Mouse (Mus musculus) small intestine, adult 2 months (tissue): Measurements from ENCODE around the gene Sectm1b. TPM values are rescaled to one million over a fixed set of nuclear protein-coding genes. Genes with fewer than 3 reads are reported as not detected.
A peak's percentile ranks its signal among the peaks of the same experiment; 100 is the strongest.
"Not testable (repeated sequence)": the region's sequence is repeated elsewhere in the genome, so short reads cannot be mapped to it uniquely, and the experiment has no call there.

Experiments
- H3K27ac ChIP-seq: fragments of 200-500 bp; 2 replicates; pipeline ENCODE4 v1.5.1; 2012; ENCODE audit warnings: low read depth, low read length, control low read depth, inconsistent platforms; ENCODE audit not compliant: insufficient read depth
- H3K27me3 ChIP-seq: fragments of 200-500 bp; 2 replicates; pipeline ENCODE4 v1.6.1; 2012; ENCODE audit warnings: mild to moderate bottlenecking, moderate library complexity, low read length, inconsistent platforms; ENCODE audit not compliant: control insufficient read depth, insufficient read depth
- H3K36me3 ChIP-seq: fragments of 200-500 bp; 2 replicates; pipeline ENCODE4 v1.6.1; 2012; ENCODE audit warnings: mild to moderate bottlenecking, low read length, control low read depth, inconsistent platforms; ENCODE audit not compliant: control insufficient read depth, insufficient read depth
- H3K4me1 ChIP-seq: fragments of 200-500 bp; 2 replicates; pipeline ENCODE4 v1.6.1; 2012; ENCODE audit warnings: low read length, inconsistent platforms, mixed read lengths; ENCODE audit not compliant: control insufficient read depth, insufficient read depth, insufficient read length
- H3K4me3 ChIP-seq: fragments of 200-500 bp; 2 replicates; pipeline ENCODE4 v1.5.1; 2012; ENCODE audit warnings: low read depth, mild to moderate bottlenecking, control low read depth, inconsistent platforms, low read length, moderate library complexity
- CTCF ChIP-seq: fragments of 200-500 bp; IDR thresholded peaks from 2 replicates; pipeline ENCODE4 v1.5.1; 2012; ENCODE audit warnings: low read depth, mild to moderate bottlenecking, control low read depth, inconsistent platforms, low read length, moderate library complexity, mixed read lengths; ENCODE audit not compliant: insufficient replicate concordance, insufficient read length; ENCODE audit errors: extremely low read depth
- POLR2A ChIP-seq: fragments of 200-500 bp; IDR thresholded peaks from 2 replicates; pipeline ENCODE4 v1.6.1; 2012; ENCODE audit warnings: low read depth, mild to moderate bottlenecking, control low read depth, inconsistent platforms, low read length, moderate library complexity
- WGBS: fragments of 180-500 bp; shearing (Covaris S2); methylation state at CpG from one replicate; pipeline ENCODE4 v1.1.7; 2018; 5-methylcytosine and 5-hydroxymethylcytosine counted together
- polyA plus RNA-seq: library from polyadenylated mRNA; depleted of rRNA; stranded (reverse); fragments of >200 nt; gene quantifications from 2 replicates; pipeline ENCODE4 v1.2.3, GENCODE M21; 2012

The Sectm1b gene
- polyA plus RNA-seq, 1 experiment = 325 TPM

GRCm38 (mm10) chr11:121056536-121057236 lies 6.7 kb downstream of the Sectm1b start:
- TF ChIP-seq CTCF (no peak), POLR2A (0 out of 2 replicates have a peak, but pooled peaks have one; percentile 25)

DNA sequence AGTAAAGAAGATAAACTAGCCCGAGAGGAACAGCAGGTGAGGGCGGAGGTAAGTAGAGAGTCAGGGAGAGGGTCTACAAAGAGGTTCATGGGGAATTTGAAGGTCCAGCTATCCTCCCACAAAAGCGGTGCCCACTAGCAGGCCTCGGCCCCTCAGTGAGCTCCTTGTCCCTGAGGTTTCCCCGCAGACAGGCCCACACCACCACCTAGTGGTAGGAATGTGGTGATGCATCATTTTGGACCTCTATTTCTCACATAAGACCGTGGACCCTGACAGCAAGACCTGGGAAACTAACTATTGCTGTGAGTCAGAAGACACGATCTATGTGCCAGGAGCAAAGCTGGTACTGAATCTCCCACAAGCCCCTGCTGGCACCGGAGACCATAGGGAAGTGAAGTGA lies 9.8 kb downstream of the Sectm1b start:
- Histone ChIP-seq H3K36me3 (peaks cover 8% of the 10 kb centered on the region; the same call in 1 of the 2 replicates), H3K27me3 (no peaks in the 10 kb centered on the region), H3K4me3 (no peak overlapping the region), H3K4me1 (peaks cover 36% of the 10 kb centered on the region), H3K27ac (no peak overlapping the region)
- 20% methylated on average over 8 of the region's 8 CpGs for WGBS
- peak; percentile 89; the same call in 1 of the 2 replicates for TF ChIP-seq CTCF
- TF ChIP-seq POLR2A = no peak

More at GRCm38 (mm10) chr11:121056536-121057236, 6.7 kb downstream of the Sectm1b start:
- Histone ChIP-seq H3K27me3 (no peaks in the 10 kb centered on the region), H3K27ac (peak overlapping the region; percentile 100), H3K36me3 (peaks cover 8% of the 10 kb centered on the region; the same call in 1 of the 2 replicates), H3K4me3 (no peak overlapping the region), H3K4me1 (peaks cover 46% of the 10 kb centered on the region)
- 33% methylated on average over 7 of the region's 7 CpGs for WGBS

- 30% methylated on average over 4 of the region's 4 CpGs for WGBS
- H3K27me3 ChIP-seq = no peaks in the 10 kb centered on the region
- H3K4me1 ChIP-seq = peaks cover 29% of the 10 kb centered on the region
- H3K4me3 ChIP-seq = no peak overlapping the region
- H3K27ac ChIP-seq = peak overlapping the region; percentile 71
- peaks cover 8% of the 10 kb centered on the region; the same call in 1 of the 2 replicates for H3K36me3 ChIP-seq
- TF ChIP-seq POLR2A = no peak
- no peak for TF ChIP-seq CTCF
These were observed 11.0 kb downstream of the Sectm1b start for GRCm38 (mm10) chr11:121052387-121052786.

DNA sequence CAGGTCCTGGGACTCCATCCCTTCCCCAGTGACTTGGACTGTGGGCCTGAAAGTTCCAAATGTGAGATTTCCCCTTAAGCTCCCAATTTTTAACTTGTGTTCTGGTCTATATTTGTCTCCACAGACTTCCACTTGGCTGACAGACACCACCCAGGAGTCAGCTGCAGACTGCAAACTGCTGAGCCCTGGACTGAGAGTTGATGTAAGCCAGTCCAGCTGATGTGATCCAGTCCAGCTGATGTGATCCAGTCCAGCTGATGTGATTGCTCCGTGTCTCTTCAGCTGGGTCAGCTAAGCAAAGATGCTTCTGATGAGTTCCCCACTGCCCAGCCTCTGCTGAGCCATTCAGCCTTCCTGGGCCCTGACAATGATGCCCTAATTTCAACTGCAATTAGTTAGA lies 11.6 kb downstream of the Sectm1b start:
- Histone ChIP-seq H3K4me1 (peaks cover 23% of the 10 kb centered on the region), H3K36me3 (peaks cover 8% of the 10 kb centered on the region; the same call in 1 of the 2 replicates), H3K27me3 (no peaks in the 10 kb centered on the region), H3K27ac (peak overlapping the region; percentile 71; the same call in 1 of the 2 replicates), H3K4me3 (no peak overlapping the region)
- WGBS = 67% methylated on average over 1 of the region's 1 CpGs
- no peak for TF ChIP-seq POLR2A
- no peak for TF ChIP-seq CTCF

DNA sequence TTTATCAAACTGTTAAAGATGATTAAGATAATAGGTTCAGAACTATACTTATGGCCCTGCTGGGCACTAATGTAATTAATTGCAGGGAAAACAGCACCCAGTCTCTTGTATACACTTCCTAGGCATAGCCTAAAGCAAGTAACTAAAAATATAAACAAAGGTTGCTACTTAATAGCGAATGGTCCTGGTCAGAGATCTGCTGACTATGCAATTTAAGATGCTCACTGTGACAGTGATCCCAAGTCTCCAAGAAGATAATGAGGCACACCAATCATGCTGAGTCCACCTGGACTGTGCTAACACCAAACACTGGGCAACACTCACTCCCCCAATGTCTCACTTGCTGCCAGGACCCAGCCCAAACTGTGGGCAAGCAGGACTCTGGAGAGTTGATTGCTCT lies 13.5 kb downstream of the Sectm1b start:
- 80% methylated on average over 1 of the region's 1 CpGs for WGBS
- no peaks in the 10 kb centered on the region for H3K27me3 ChIP-seq
- peaks cover 9% of the 10 kb centered on the region; the same call in 1 of the 2 replicates for H3K4me1 ChIP-seq
- TF ChIP-seq POLR2A (no peak), CTCF (no peak)
- peaks cover 4% of the 10 kb centered on the region; the same call in 1 of the 2 replicates for H3K36me3 ChIP-seq
- no peak overlapping the region for H3K4me3 ChIP-seq
- no peak overlapping the region for H3K27ac ChIP-seq

- Histone ChIP-seq H3K27ac (no peak overlapping the region), H3K27me3 (no peaks in the 10 kb centered on the region), H3K4me1 (peaks cover 9% of the 10 kb centered on the region; the same call in 1 of the 2 replicates), H3K36me3 (no peaks in the 10 kb centered on the region), H3K4me3 (no peak overlapping the region)
- TF ChIP-seq POLR2A (no peak), CTCF (no peak)
- 57% methylated on average over 2 of the region's 2 CpGs for WGBS
These were observed 15.5 kb downstream of the Sectm1b start for GRCm38 (mm10) chr11:121047826-121048399.

GRCm38 (mm10) chr11:121045286-121045685 lies 18.1 kb downstream of the Sectm1b start:
- TF ChIP-seq CTCF (no peak), POLR2A (no peak)
- H3K27ac ChIP-seq = no peak overlapping the region
- no peak overlapping the region for H3K4me3 ChIP-seq
- 41% methylated on average over 1 of the region's 1 CpGs for WGBS
- no peaks in the 10 kb centered on the region for H3K36me3 ChIP-seq
- no peaks in the 10 kb centered on the region for H3K27me3 ChIP-seq
- no peaks in the 10 kb centered on the region for H3K4me1 ChIP-seq

DNA sequence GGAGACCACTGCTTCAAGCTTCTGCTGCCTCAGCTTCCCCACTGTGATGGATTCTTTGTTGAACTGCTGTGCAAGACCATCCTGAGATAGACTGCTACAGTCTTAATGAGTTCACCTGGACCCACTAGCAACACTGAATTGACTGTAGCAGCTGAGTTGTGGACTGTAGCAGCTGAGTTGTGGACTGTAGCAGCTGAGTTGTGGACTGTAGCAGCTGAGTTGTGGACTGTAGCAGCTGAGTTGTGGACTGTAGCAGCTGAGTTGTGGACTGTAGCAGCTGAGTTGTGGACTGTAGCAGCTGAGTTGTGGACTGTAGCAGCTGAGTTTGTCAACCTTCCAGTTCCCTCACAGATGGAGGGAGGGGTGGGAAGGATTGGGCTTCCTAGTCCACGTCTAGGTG lies 20.3 kb downstream of the Sectm1b start:
- not testable (repeated sequence) for H3K27me3 ChIP-seq, H3K36me3 ChIP-seq, H3K4me3 ChIP-seq, H3K27ac ChIP-seq, H3K4me1 ChIP-seq
- WGBS = 74% methylated on average over 1 of the region's 1 CpGs
